Mouse (Mus musculus) liver, postnatal 0 days (tissue): ENCODE results near the gene Nln.

Source experiments
- CTCF ChIP-seq: sonication (generic); IDR thresholded peaks from 2 replicates; pipeline ENCODE4 v1.5.1; 2016; ENCODE audit warnings: antibody characterized with exemption, low read depth
- EP300 ChIP-seq: IDR thresholded peaks from 2 replicates; pipeline ENCODE4 v1.6.1; 2016; ENCODE audit warnings: antibody characterized with exemption, low read depth, mild to moderate bottlenecking

- TF ChIP-seq EP300 (no peak), CTCF (no peak)
These were observed 26.9 kb downstream of the Nln start for GRCm38 (mm10) chr13:104082504-104082903.
